Comparison of ENCODE assay signal across 8 mouse cellular contexts in genomic region chr10:78351564-78351886, GRCm38 (mm10). TPM values are rescaled to one million over a fixed set of nuclear protein-coding genes. Genes with fewer than 3 reads are reported as not detected.
DNase-seq lines count a peak whose midpoint lies in the region; ATAC-seq lines count a peak whose summit lies in the region.

No protein-coding gene starts in this region.

- H3K9ac ChIP-seq in forebrain, embryonic 15.5 days (replicated peaks), result peak overlapping the region; percentile 99
- H3K9ac ChIP-seq in stomach, embryonic 15.5 days, result peak overlapping the region; percentile 97

- peak; percentile 27 for DNase-seq in adrenal gland, postnatal 10 days
- DNase-seq in adrenal gland, adult 18-20 months (ENCODE audit: low spot score in 2 of 2), result no peak
- DNase-seq in 3134 (ENCODE audit: extremely low read depth, insufficient read length, low spot score), result peak; percentile 42
- no peak for DNase-seq in limb, embryonic 10.5 days (ENCODE audit: low spot score)
- no peak for DNase-seq in cerebellum, adult 9-11 months
- DNase-seq in frontal cortex, postnatal 10 days (ENCODE audit: low spot score in 2 of 2), result no peak

- no peaks in the 10 kb centered on the region for H3K36me3 ChIP-seq in forebrain, embryonic 15.5 days
- no peaks in the 10 kb centered on the region for H3K36me3 ChIP-seq in limb, embryonic 10.5 days
- H3K36me3 ChIP-seq in stomach, embryonic 15.5 days, result no peaks in the 10 kb centered on the region

- no peaks in the 10 kb centered on the region for H3K27me3 ChIP-seq in forebrain, embryonic 15.5 days
- no peaks in the 10 kb centered on the region for H3K27me3 ChIP-seq in limb, embryonic 10.5 days (ENCODE audit: low read depth, poor library complexity, severe bottlenecking)
- H3K27me3 ChIP-seq in stomach, embryonic 15.5 days (replicated peaks), result no peaks in the 10 kb centered on the region

- H3K27ac ChIP-seq in forebrain, embryonic 15.5 days (replicated peaks), result peak overlapping the region; percentile 72; the same call in 1 of the 2 replicates
- peak overlapping the region; percentile 94 for H3K27ac ChIP-seq in limb, embryonic 10.5 days
- H3K27ac ChIP-seq in stomach, embryonic 15.5 days, result peak overlapping the region; percentile 70

- H3K4me3 ChIP-seq in forebrain, embryonic 15.5 days, result peak overlapping the region; percentile 99
- H3K4me3 ChIP-seq in limb, embryonic 10.5 days, result peak overlapping the region; percentile 93
- peak overlapping the region; percentile 87 for H3K4me3 ChIP-seq in stomach, embryonic 15.5 days (replicated peaks)

- WGBS in forebrain, embryonic 15.5 days, result 2% methylated on average over 13 of the region's 13 CpGs
- WGBS in limb, embryonic 10.5 days, result 4% methylated on average over 13 of the region's 13 CpGs
- 2% methylated on average over 13 of the region's 13 CpGs for WGBS in stomach, embryonic 15.5 days

- no peaks in the 10 kb centered on the region for H3K9me3 ChIP-seq in forebrain, embryonic 15.5 days
- H3K9me3 ChIP-seq in limb, embryonic 10.5 days (replicated peaks), result no peaks in the 10 kb centered on the region
- no peaks in the 10 kb centered on the region for H3K9me3 ChIP-seq in stomach, embryonic 15.5 days

- peaks cover 33% of the 10 kb centered on the region for H3K4me1 ChIP-seq in forebrain, embryonic 15.5 days
- peaks cover 46% of the 10 kb centered on the region for H3K4me1 ChIP-seq in limb, embryonic 10.5 days
- peaks cover 19% of the 10 kb centered on the region for H3K4me1 ChIP-seq in stomach, embryonic 15.5 days

- ATAC-seq in forebrain, embryonic 15.5 days (replicated peaks), result no peak
- no peak for ATAC-seq in stomach, embryonic 15.5 days (ENCODE audit: insufficient read depth, low FRiP score, low read depth)

- peak overlapping the region; percentile 82 for H3K4me2 ChIP-seq in forebrain, embryonic 15.5 days (replicated peaks)
- H3K4me2 ChIP-seq in stomach, embryonic 15.5 days, result peak overlapping the region; percentile 72

RNA-seq across cellular contexts. Expression of gene Agpat3, which starts 0.8 kb away (rescaled TPM):
- total RNA-seq in adrenal gland, postnatal 10 days (2021), result 100 to 1,000 TPM; 327 to 351 TPM
- total RNA-seq in adrenal gland, adult 18-20 months (2021), result 100 to 1,000 TPM; 289 to 343 TPM
- 69.9 and 72.2 TPM in 2 replicates for polyA plus RNA-seq in forebrain, embryonic 15.5 days (2015; fragmentation: Nextera tagmentation; extraction: Ambion mirVana)
- 38.7 and 38.8 TPM in 2 replicates for polyA plus RNA-seq in limb, embryonic 10.5 days (2016; fragmentation: Nextera tagmentation; extraction: Ambion mirVana)
- 60.7 and 68.0 TPM in 2 replicates for polyA plus RNA-seq in stomach, embryonic 15.5 days (2015; fragmentation: Nextera tagmentation; extraction: Ambion mirVana)

Comparison
In these comparisons a context has a peak if more than half of its experiments do, and no peak if none do; other contexts are left out.
1. DNase-seq: peak in adrenal gland, postnatal 10 days (single experiment) and 3134 (single experiment); none in adrenal gland, adult 18-20 months (0 of 2), limb, embryonic 10.5 days (single experiment), cerebellum, adult 9-11 months (single experiment) and frontal cortex, postnatal 10 days (0 of 2).
2. Peak in every context shown above with its lines, with median percentiles within 50 percentile points of each other: H3K27ac ChIP-seq and H3K4me3 ChIP-seq.